Mouse (Mus musculus) neural tube, embryonic 11.5 days (tissue): Measurements from ENCODE around the gene Bspry. TPM values are rescaled to one million over a fixed set of nuclear protein-coding genes. Genes with fewer than 3 reads are reported as not detected.
"Not testable (repeated sequence)": the region's sequence is repeated elsewhere in the genome, so short reads cannot be mapped to it uniquely, and the experiment has no call there.

Experiments used
- ATAC-seq: fragments of 200-750 bp; cut with Nextera tagmentation; 2 replicates; pipeline ENCODE4 v1.8.0; 2017; ENCODE audit warnings: moderate number of reproducible peaks, mild to moderate bottlenecking, moderate TSS enrichment, moderate library complexity; ENCODE audit not compliant: insufficient read depth, low FRiP score, low TSS enrichment
- DNase-seq: peaks from one replicate; pipeline ENCODE4 v3.0.0-alpha.2; 2015; ENCODE audit warnings: low spot score
- H3K27ac ChIP-seq: fragments of 300-500 bp; sonication (generic); 2 replicates; pipeline ENCODE4 v1.5.1; 2014; ENCODE audit warnings: low read depth, mild to moderate bottlenecking, low read length
- H3K27me3 ChIP-seq: fragments of 300-500 bp; sonication (generic); 2 replicates; pipeline ENCODE4 v1.6.1; 2014; ENCODE audit warnings: mild to moderate bottlenecking, low read length, mixed read lengths; ENCODE audit not compliant: control insufficient read depth, insufficient read depth
- H3K36me3 ChIP-seq: fragments of 300-500 bp; sonication (generic); 2 replicates; pipeline ENCODE4 v1.6.1; 2014; ENCODE audit warnings: mild to moderate bottlenecking, low read length, moderate library complexity, mixed read lengths; ENCODE audit not compliant: control insufficient read depth, insufficient read depth
- H3K4me1 ChIP-seq: fragments of 300-500 bp; sonication (generic); 2 replicates; pipeline ENCODE4 v1.6.1; 2014; ENCODE audit warnings: low read length, mixed read lengths; ENCODE audit not compliant: control insufficient read depth, insufficient read depth
- H3K4me2 ChIP-seq: fragments of 300-500 bp; sonication (generic); 2 replicates; pipeline ENCODE4 v1.6.1; 2014; ENCODE audit warnings: low read depth, mild to moderate bottlenecking, moderate library complexity
- H3K4me3 ChIP-seq: fragments of 300-500 bp; sonication (generic); 2 replicates; pipeline ENCODE4 v1.5.1; 2014; ENCODE audit warnings: low read depth, low read length
- H3K9ac ChIP-seq: fragments of 300-500 bp; sonication (generic); 2 replicates; pipeline ENCODE4 v1.6.1; 2014; ENCODE audit warnings: mild to moderate bottlenecking, low read length
- H3K9me3 ChIP-seq: fragments of 300-500 bp; sonication (generic); 2 replicates; pipeline ENCODE4 v1.6.1; 2016; ENCODE audit warnings: low read length; ENCODE audit not compliant: control insufficient read depth
- WGBS: fragments of 180-500 bp; shearing (Covaris S2); extraction: QIAGEN DNeasy Blood & Tissue Kit; methylation state at CpG from one replicate; pipeline ENCODE4 v1.1.7; 2014; 5-methylcytosine and 5-hydroxymethylcytosine counted together
- polyA plus RNA-seq: library from polyadenylated mRNA; unstranded; fragments of >200 nt; fragmentation: Nextera tagmentation; extraction: Ambion mirVana; gene quantifications from 2 replicates; pipeline ENCODE4 v1.2.1, GENCODE M21; 2014

Bspry gene
- polyA plus RNA-seq, 1 experiment from 2014 or later = 0.82 TPM

DNA sequence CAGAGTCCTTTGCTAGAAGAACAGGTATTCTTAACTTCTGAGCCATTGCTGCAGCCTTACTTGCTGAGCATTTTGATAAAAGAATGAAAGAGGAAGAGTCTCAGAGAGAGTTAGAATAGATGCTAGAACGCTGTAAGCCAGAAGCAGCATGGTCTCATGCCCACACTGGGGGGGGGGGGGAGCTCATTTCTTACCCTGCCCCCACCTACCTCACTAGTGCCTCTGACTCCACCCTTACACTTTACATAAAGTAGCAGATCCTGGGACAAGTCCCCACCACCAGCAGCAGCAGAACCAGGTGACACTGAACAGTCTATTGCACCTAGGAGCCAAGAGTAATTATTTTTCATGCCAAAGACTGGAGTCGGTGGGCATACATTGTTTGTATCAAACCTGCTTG is 4.7 kb upstream of the Bspry start:
- H3K9ac ChIP-seq = no peak overlapping the region
- no peak overlapping the region for H3K4me2 ChIP-seq
- ATAC-seq (no peak), DNase-seq (no peak)
- H3K4me3 ChIP-seq = no peak overlapping the region
- H3K27me3 ChIP-seq = peaks cover 8% of the 10 kb centered on the region
- peaks cover 4% of the 10 kb centered on the region; the same call in 1 of the 2 replicates for H3K4me1 ChIP-seq
- H3K36me3 ChIP-seq = no peaks in the 10 kb centered on the region
- no peak overlapping the region for H3K27ac ChIP-seq
- no peaks in the 10 kb centered on the region for H3K9me3 ChIP-seq
- WGBS = 93% methylated on average over 2 of the region's 2 CpGs

DNA sequence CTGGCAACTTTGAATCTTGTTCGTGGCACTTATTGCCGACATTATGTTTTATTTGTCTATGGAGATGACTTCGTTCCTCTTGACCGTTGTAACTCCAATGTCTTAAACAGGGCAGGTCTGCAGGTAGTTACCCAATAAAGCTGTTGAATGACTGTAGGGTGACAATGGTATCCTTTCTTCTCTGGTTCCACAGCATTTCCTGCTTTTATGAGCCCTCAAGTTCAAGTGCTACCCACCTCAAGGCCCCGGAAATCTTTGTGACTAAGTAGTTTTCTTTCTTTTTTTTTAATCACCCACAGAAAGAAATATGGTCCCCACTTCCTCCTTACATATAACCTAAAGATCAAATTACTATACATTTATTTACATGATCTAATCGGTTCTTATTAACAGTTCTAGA is 4.1 kb upstream of the Bspry start:
- WGBS = 87% methylated on average over 6 of the region's 6 CpGs
- Histone ChIP-seq H3K4me3 (no peak overlapping the region), H3K9ac (no peak overlapping the region), H3K27ac (no peak overlapping the region), H3K4me1 (peaks cover 4% of the 10 kb centered on the region; the same call in 1 of the 2 replicates), H3K27me3 (peaks cover 15% of the 10 kb centered on the region), H3K9me3 (no peaks in the 10 kb centered on the region), H3K4me2 (no peak overlapping the region), H3K36me3 (no peaks in the 10 kb centered on the region)
- no peak for ATAC-seq
- no peak for DNase-seq

DNA sequence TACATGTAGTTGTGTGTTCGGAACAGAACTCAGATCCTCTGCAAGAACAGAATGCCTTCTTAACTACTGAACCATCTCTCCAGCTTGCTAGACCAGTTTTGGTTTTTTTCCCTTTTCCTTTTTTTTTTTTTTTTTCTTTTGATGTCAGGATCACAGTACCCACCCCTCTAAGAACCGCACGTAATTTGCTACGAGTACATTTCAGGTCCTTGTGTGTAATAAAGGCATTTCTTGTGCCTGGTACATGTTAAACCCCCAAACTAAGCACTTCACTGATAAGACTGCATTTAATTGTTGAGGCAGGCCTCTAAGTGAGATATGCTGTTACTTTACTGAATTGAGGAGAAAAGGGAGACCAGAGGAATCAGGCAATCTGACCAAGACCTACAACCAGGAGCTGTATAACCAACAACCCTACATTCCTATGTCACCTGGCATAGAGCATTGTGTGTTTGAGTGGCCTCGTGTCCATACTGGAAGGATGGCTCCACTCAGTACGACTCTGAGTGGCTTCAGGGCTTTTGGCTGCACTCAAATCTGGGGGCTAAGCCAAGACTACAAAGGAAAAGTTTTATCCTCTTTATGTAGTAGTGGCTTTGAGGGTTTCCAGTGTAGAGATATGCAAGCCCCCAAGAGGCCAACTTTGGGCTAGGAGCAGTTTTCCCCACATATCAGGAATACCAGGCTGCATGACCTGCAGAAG is 2.2 kb upstream of the Bspry start:
- H3K27me3 ChIP-seq = peaks cover 15% of the 10 kb centered on the region
- peaks cover 4% of the 10 kb centered on the region; the same call in 1 of the 2 replicates for H3K4me1 ChIP-seq
- H3K27ac ChIP-seq = no peak overlapping the region
- H3K4me3 ChIP-seq = no peak overlapping the region
- no peak overlapping the region for H3K4me2 ChIP-seq
- ATAC-seq (no peak), DNase-seq (no peak)
- no peaks in the 10 kb centered on the region for H3K9me3 ChIP-seq
- no peaks in the 10 kb centered on the region for H3K36me3 ChIP-seq
- 87% methylated on average over 6 of the region's 6 CpGs for WGBS
- H3K9ac ChIP-seq = no peak overlapping the region

DNA sequence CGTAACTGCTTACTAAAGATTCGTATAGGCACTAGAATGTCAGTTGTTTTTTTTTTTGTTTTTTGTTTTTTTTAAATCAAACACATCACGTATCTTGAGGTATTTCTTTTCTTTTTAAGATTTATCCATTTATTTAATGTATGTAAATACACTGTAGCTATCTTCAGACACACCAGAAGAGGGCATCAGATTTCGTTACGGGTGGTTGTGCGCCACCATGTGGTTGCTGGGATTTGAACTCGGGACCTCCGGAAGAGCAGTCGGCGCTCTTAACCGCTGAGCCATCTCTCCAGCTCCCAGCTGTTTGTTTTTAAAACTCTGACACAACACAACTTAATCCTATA is 288 bp upstream of the Bspry start:
- peak overlapping the region; percentile 69 for H3K4me2 ChIP-seq
- not testable (repeated sequence) for H3K27ac ChIP-seq, H3K9me3 ChIP-seq, DNase-seq, H3K36me3 ChIP-seq, ATAC-seq, H3K4me1 ChIP-seq, H3K9ac ChIP-seq
- peak overlapping the region; percentile 42 for H3K4me3 ChIP-seq
- WGBS = 14% methylated on average over 11 of the region's 11 CpGs
- peaks cover 15% of the 10 kb centered on the region for H3K27me3 ChIP-seq

DNA sequence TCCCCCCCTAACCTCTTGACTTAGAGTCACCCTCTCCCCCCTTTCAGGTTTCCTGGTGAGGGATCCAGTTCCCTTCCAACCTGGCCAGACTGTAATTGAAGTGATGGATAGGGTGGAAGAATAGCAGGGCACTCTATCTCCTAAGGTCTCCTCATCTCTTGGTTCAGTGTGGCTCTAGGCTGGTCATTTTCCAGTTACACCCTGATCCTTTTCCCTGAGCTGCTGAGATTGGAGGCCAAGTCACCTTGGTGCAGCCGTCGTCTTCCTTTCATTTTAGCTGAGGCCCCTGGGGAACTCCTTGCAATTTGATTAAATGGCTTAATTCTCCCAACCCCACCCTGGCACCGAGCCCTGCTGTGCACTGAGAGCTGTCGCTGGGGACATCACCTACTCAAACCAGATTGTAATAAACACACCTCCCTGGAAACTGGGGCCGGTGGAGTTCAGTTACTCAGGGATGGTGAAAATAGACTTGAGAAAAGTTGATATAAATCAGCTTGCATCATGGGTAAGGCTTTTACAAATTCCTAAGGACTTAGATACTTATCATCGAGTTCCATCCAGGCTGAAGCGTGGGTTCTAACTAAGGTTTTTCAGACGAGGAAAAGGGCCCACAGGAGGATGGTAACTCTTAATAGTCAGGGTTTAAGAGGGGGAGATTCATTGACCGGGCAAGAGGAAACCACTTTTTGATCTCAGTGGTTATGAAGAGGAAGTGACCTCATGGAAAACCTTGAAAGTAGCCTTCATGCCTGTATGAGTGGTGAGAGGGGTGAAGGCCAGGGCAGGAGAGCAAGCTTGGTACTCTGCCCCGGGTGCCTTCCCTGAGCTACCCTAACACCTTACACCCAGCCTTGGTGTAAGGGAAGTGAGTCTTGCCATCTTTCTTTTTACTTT is 1.1 kb downstream of the Bspry start:
- ATAC-seq = no peak

DNA sequence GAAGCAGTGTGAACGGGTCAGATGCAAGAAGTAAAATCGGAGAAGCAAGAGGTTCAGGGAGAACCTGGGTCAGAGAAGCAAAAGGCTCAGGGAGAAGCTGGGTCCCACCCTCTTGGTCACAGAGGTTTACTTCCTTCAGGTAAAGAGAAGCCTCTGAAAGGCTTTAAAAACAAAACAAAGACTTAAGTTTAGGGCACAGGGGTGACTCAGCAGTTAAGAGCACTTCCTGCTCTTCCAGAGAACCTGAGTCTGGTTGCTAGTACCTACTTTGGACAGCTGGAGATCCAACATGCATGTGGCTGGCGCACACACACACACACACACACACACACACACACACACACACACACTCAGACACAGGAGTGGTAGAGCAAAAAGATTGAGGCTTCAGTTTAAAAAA is 5.1 kb downstream of the Bspry start:
- Histone ChIP-seq H3K4me2 (no peak overlapping the region), H3K27ac (no peak overlapping the region), H3K36me3 (no peaks in the 10 kb centered on the region), H3K9me3 (no peaks in the 10 kb centered on the region), H3K27me3 (peaks cover 8% of the 10 kb centered on the region), H3K4me1 (peaks cover 2% of the 10 kb centered on the region; the same call in 1 of the 2 replicates), H3K9ac (no peak overlapping the region), H3K4me3 (no peak overlapping the region)
- 83% methylated on average over 3 of the region's 3 CpGs for WGBS
- ATAC-seq (no peak), DNase-seq (no peak)

More for the DNA sequence above, 1.1 kb downstream of the Bspry start:
- H3K27ac ChIP-seq = no peak overlapping the region
- H3K4me1 ChIP-seq = peaks cover 4% of the 10 kb centered on the region; the same call in 1 of the 2 replicates
- peaks cover 15% of the 10 kb centered on the region for H3K27me3 ChIP-seq
- no peaks in the 10 kb centered on the region for H3K36me3 ChIP-seq
- H3K4me3 ChIP-seq = no peak overlapping the region
- DNase-seq = no peak
- no peaks in the 10 kb centered on the region for H3K9me3 ChIP-seq
- H3K4me2 ChIP-seq = no peak overlapping the region
- H3K9ac ChIP-seq = no peak overlapping the region
- 55% methylated on average over 10 of the region's 10 CpGs for WGBS

DNA sequence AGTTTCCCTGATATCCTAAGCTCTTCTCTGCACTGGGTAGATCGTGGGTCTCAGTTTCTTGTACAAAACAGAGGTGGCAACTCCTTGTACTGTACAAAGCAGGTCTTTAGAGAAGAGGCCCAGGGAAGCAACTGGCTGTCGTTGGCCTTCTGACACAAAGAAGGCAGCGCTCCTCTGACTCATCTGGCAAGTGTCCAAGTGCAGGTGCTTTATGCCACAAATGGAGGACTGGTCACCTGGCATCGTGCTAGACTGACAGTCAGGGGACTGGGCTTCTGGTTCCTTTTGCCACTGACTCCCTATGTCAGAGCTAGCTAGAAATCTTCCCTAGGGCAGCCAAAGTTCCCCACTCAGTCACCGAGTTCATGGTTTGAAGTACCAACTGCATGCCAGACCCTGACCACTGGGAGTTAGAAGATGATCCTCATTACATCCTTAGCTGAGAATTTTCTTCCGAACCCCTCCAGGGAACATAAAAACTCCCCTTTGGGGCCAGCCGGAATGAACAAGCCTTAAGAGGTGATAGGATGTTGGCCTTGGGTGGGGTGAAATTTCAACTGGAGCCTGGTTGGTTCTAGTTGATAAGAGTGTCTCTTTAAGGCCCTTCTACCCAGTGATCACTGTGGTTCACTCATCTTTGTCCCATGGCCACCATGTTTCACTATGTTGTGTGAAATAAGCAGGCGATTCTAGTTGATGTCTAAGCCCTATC is 5.8 kb downstream of the Bspry start:
- ATAC-seq (no peak), DNase-seq (no peak)
- no peaks in the 10 kb centered on the region for H3K36me3 ChIP-seq
- H3K4me2 ChIP-seq = no peak overlapping the region
- no peak overlapping the region for H3K4me3 ChIP-seq
- H3K27me3 ChIP-seq = peaks cover 1% of the 10 kb centered on the region
- no peaks in the 10 kb centered on the region for H3K9me3 ChIP-seq
- 91% methylated on average over 8 of the region's 8 CpGs for WGBS
- no peaks in the 10 kb centered on the region for H3K4me1 ChIP-seq
- no peak overlapping the region for H3K27ac ChIP-seq
- H3K9ac ChIP-seq = no peak overlapping the region

DNA sequence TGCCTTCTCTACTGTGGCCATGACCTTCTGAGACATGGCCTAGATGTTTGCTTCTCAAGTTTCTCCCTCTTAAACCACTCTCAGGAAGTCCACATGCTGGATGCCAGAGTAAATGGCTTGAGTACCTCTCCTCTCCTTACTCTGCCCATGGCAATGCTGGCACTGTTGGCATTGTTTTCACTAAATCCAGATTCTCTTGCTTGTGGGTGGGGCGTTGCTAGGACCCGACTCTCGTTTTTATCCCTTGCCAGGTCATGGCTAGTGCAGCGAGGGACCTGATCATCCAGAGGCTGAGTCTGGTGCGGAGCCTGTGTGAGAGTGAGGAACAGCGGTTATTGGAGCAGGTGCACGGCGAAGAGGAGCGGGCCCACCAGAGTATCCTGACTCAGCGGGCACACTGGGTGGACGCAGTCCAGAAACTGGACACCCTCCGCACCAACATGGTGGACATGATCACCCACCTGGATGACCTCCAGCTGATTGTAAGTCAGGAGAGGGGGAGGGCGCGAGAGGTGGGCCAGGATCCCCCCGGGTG is 6.4 kb downstream of the Bspry start:
- ATAC-seq = no peak
- DNase-seq = no peak
- 90% methylated on average over 15 of the region's 15 CpGs for WGBS
- Histone ChIP-seq H3K4me2 (no peak overlapping the region), H3K9me3 (no peaks in the 10 kb centered on the region), H3K4me3 (no peak overlapping the region), H3K9ac (no peak overlapping the region), H3K36me3 (no peaks in the 10 kb centered on the region), H3K27ac (no peak overlapping the region), H3K4me1 (no peaks in the 10 kb centered on the region), H3K27me3 (no peaks in the 10 kb centered on the region; the same call in 1 of the 2 replicates)
